Mouse (Mus musculus): ENCODE measurements around the gene Asb11. TPM values are rescaled to one million over a fixed set of nuclear protein-coding genes. Genes with fewer than 3 reads are reported as not detected.

The Asb11 gene
- polyA plus RNA-seq, 2 experiments = 0.10 TPM; not detected in 1

DNA sequence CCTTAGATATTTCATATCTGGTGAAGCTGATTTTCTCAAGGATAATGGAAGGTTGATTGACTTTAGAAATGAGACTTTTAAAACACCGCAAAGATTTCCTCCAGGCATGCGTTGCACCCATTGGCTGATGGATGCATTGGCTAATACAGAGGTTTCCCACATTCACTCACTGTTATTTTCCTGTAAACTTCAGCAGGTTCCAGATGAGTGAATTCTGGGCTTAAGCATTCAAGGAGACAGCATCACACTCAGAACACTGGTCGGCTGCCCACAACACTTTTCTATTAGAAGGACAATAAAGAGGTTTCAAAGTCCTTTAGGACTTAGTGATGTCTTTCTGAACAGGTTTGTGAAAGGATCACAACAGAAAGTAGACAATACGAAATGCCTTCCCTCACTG is 70.3 kb downstream of the Asb11 start:
- no peak for DNase-seq (ENCODE audit: low spot score)
- no peaks in the 10 kb centered on the region for H3K27me3 ChIP-seq (ENCODE audit: control insufficient read depth, insufficient read depth, low read length)

DNA sequence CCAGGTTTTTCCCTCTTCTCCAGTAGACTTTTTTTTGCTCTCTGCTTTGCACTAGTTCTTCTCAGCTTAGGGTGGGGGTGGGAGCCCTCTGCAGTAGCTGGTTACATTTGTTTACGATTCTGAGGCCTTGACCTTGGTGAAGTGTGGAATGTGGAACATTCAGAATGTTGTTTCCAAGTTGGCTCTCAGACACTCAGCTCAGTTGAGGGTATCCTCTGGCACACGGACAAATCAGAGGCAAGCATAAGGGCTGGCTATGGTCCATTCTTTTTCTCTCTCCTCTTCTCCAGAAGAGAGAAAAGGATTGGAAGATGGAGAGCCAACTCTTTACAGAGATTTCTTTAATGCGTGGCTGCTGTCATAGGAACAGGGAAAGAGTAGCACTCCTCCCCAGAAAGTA is 71.9 kb downstream of the Asb11 start:
- no peak overlapping the region for H3K27ac ChIP-seq (replicated peaks; ENCODE audit: low read depth, low read length)
- no peaks in the 10 kb centered on the region for H3K9me3 ChIP-seq (ENCODE audit: control insufficient read depth, low read length)
- DNase-seq (ENCODE audit: low spot score) (no peak), ATAC-seq (ENCODE audit: low FRiP score, low read depth) (no peak)
- no peak overlapping the region for H3K4me2 ChIP-seq (replicated peaks; ENCODE audit: low read depth, low read length, severe bottlenecking)
- H3K36me3 ChIP-seq (ENCODE audit: control insufficient read depth, insufficient read depth, low read length) = no peaks in the 10 kb centered on the region
- no peak overlapping the region for H3K9ac ChIP-seq (ENCODE audit: low read depth, low read length, severe bottlenecking)
- no peak overlapping the region for H3K4me3 ChIP-seq (replicated peaks; ENCODE audit: low read length)
- H3K27me3 ChIP-seq (ENCODE audit: control insufficient read depth, insufficient read depth, low read length) = no peaks in the 10 kb centered on the region
- TF ChIP-seq POLR2A (IDR thresholded peaks at IDR 0.05; ENCODE audit: borderline replicate concordance, extremely low read depth, insufficient read depth, insufficient read length) = no peak
- H3K4me1 ChIP-seq (ENCODE audit: control insufficient read depth, insufficient read depth, low read length) = no peaks in the 10 kb centered on the region
- 38% methylated on average over 3 of the region's 3 CpGs for WGBS

More for the DNA sequence above, 70.3 kb downstream of the Asb11 start:
- ATAC-seq (ENCODE audit: low FRiP score, low read depth) = no peak
- Histone ChIP-seq H3K4me3 (replicated peaks; ENCODE audit: low read length) (no peak overlapping the region), H3K27ac (replicated peaks; ENCODE audit: low read depth, low read length) (no peak overlapping the region), H3K4me1 (ENCODE audit: control insufficient read depth, insufficient read depth, low read length) (no peaks in the 10 kb centered on the region), H3K36me3 (ENCODE audit: control insufficient read depth, insufficient read depth, low read length) (no peaks in the 10 kb centered on the region), H3K9me3 (ENCODE audit: control insufficient read depth, low read length) (no peaks in the 10 kb centered on the region), H3K9ac (ENCODE audit: low read depth, low read length, severe bottlenecking) (no peak overlapping the region), H3K4me2 (replicated peaks; ENCODE audit: low read depth, low read length, severe bottlenecking) (no peak overlapping the region)
- WGBS = 81% methylated on average over 4 of the region's 4 CpGs
- no peak for TF ChIP-seq POLR2A (IDR thresholded peaks at IDR 0.05; ENCODE audit: borderline replicate concordance, extremely low read depth, insufficient read depth, insufficient read length)

Other genes starting within 250 kb of the Asb11 start
- 0.31 and 0.48 TPM in 2 replicates for gene Bmx, start 178.8 kb upstream of the Asb11 start, polyA plus RNA-seq (2012; rRNA removed)
- 0.50 and 0.79 TPM in 2 replicates for gene Bmx, start 178.8 kb upstream of the Asb11 start, polyA plus RNA-seq (2014; fragmentation: Nextera tagmentation; extraction: Ambion mirVana)
- gene Pir, start 167.6 kb upstream of the Asb11 start, polyA plus RNA-seq (2012; rRNA removed) = 2.6 and 3.1 TPM in 2 replicates
- gene Pir, start 167.6 kb upstream of the Asb11 start, polyA plus RNA-seq (2014; fragmentation: Nextera tagmentation; extraction: Ambion mirVana) = 4.7 and 5.9 TPM in 2 replicates
- 7.2 and 9.1 TPM in 2 replicates for gene Vegfd, start 63.6 kb upstream of the Asb11 start, polyA plus RNA-seq (2012; rRNA removed)
- gene Vegfd, start 63.6 kb upstream of the Asb11 start, polyA plus RNA-seq (2014; fragmentation: Nextera tagmentation; extraction: Ambion mirVana) = 7.7 and 8.0 TPM in 2 replicates
- 11.0 and 12.3 TPM in 2 replicates for gene Piga, start 17.2 kb upstream of the Asb11 start, polyA plus RNA-seq (2012; rRNA removed)
- gene Piga, start 17.2 kb upstream of the Asb11 start, polyA plus RNA-seq (2014; fragmentation: Nextera tagmentation; extraction: Ambion mirVana) = 9.4 and 10.4 TPM in 2 replicates
- gene Asb9, start 69.3 kb downstream of the Asb11 start, polyA plus RNA-seq (2012; rRNA removed) = 1.8 and 2.3 TPM in 2 replicates
- gene Asb9, start 69.3 kb downstream of the Asb11 start, polyA plus RNA-seq (2014; fragmentation: Nextera tagmentation; extraction: Ambion mirVana) = 1.00 and 1.4 TPM in 2 replicates